Comparison of ENCODE assay signal across 14 mouse cellular contexts in the genomic region with DNA sequence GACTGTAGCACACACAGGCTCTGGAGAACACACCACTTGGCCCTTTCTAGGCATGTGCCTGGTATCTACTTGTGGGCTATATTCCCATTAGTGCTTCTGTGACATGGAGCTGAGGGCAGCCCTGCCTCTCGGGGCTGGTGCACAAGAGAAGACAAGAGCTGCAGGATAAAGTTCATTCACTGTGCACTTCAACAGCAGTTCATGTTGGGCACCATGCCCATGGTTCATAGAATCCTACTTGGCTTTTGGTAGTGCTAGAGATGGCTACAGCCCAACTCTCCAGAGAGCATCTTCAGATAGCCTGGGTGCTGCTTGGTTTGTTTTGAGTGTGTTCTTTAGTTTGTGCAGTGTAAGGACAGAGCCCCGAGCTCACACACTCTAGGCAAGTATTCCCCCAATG.
DNase-seq lines count a peak whose midpoint lies in the region; TF ChIP-seq lines count a peak whose summit lies in the region.
"Had no signal": no experiment of that assay in that cellular context is flagged by ENCODE, and none has a peak within 500 bp of the region (broad histone marks: within the 10 kb centered on the region; RNA-seq: fewer than 3 reads in every experiment).

No protein-coding gene starts in this region.

- no peak for TF ChIP-seq POLR2A in kidney, adult 2 months (IDR thresholded peaks at IDR 0.05; ENCODE audit: low read depth, low read length)

- peaks cover 27% of the 10 kb centered on the region for H3K4me1 ChIP-seq in kidney, adult 2 months (ENCODE audit: control insufficient read depth, insufficient read depth, low read length)
- H3K4me1 ChIP-seq: liver, embryonic 12.5 days; lung, embryonic 15.5 days had no signal

- intact Hi-C loops in gastrocnemius, postnatal 14 days (cut with DNase I; ENCODE audit: low total_unique reads): no loop called here
- intact Hi-C loops in gastrocnemius, postnatal 36 days (cut with DNase I): no loop called here
- intact Hi-C loops in left cerebral cortex, postnatal 4 days (cut with DNase I): no loop called here
- intact Hi-C loops in left cerebral cortex, postnatal 25 days (cut with DNase I): no loop called here

- DNase-seq in gastrocnemius, postnatal 14 days: peak; percentile 19
- DNase-seq in gastrocnemius, postnatal 36 days: no peak
- DNase-seq in left cerebral cortex, postnatal 4 days: peak; percentile 48
- DNase-seq in left cerebral cortex, postnatal 25 days (ENCODE audit: low spot score in 2 of 2): no peak
- peak; percentile 94 for DNase-seq in kidney, adult 2 months
- DNase-seq in kidney, postnatal 10 days: peak; percentile 58
- no peak for DNase-seq in frontal cortex, postnatal 14 days (ENCODE audit: low spot score in 2 of 2)
- DNase-seq: adrenal gland, postnatal 36 days; cerebellum, postnatal 25 days; layer of hippocampus, adult 9-11 months had no signal

- 69% methylated on average over 2 of the region's 2 CpGs for WGBS in kidney, adult 2 months

- TF ChIP-seq CTCF in kidney, adult 2 months (conservative IDR thresholded peaks at IDR 0.05; ENCODE audit: insufficient read depth, insufficient read length, low read depth, low read length): no peak

- H3K27me3 ChIP-seq in kidney, adult 2 months (replicated peaks; ENCODE audit: control insufficient read depth, insufficient read depth, low read length): no peaks in the 10 kb centered on the region
- H3K27me3 ChIP-seq: hindbrain, embryonic 13.5 days; liver, embryonic 12.5 days; lung, embryonic 15.5 days had no signal

- no peak overlapping the region for H3K27ac ChIP-seq in kidney, adult 2 months (ENCODE audit: insufficient read depth, low read depth, low read length)
- H3K27ac ChIP-seq: hindbrain, embryonic 13.5 days; liver, embryonic 12.5 days; lung, embryonic 15.5 days had no signal

- H3K36me3 ChIP-seq in kidney, adult 2 months (ENCODE audit: control insufficient read depth, insufficient read depth, low read length): no peaks in the 10 kb centered on the region
- H3K36me3 ChIP-seq: hindbrain, embryonic 13.5 days; liver, embryonic 12.5 days; lung, embryonic 15.5 days had no signal

- H3K4me3 ChIP-seq in kidney, adult 2 months (ENCODE audit: insufficient read depth, low read depth, low read length): no peak overlapping the region
- H3K4me3 ChIP-seq: hindbrain, embryonic 13.5 days; liver, embryonic 12.5 days; lung, embryonic 15.5 days; myocyte had no signal

Comparison
In these comparisons a context has a peak if more than half of its experiments do, and no peak if none do; other contexts are left out.
1. DNase-seq: peak in gastrocnemius, postnatal 14 days (single experiment), left cerebral cortex, postnatal 4 days (single experiment), kidney, adult 2 months (single experiment) and kidney, postnatal 10 days (single experiment); none in gastrocnemius, postnatal 36 days (0 of 2), left cerebral cortex, postnatal 25 days (0 of 2) and frontal cortex, postnatal 14 days (0 of 2).